Mouse (Mus musculus) kidney, adult 11 months (tissue): ENCODE results near the gene Tet3.
A peak's percentile ranks its signal among the peaks of the same experiment; 100 is the strongest.
"Not testable (repeated sequence)": the region's sequence is repeated elsewhere in the genome, so short reads cannot be mapped to it uniquely, and the experiment has no call there.

ENCODE experiments used
- DNase-seq: peaks from one replicate; pipeline ENCODE4 v3.0.0; 2022

Gene Tet3

GRCm38 (mm10) chr6:83363075-83363474 is 95.8 kb downstream of the Tet3 start:
- no peak for DNase-seq

- DNase-seq, result no peak
Observed at GRCm38 (mm10) chr6:83361523-83362248, 97.2 kb downstream of the Tet3 start.

GRCm38 (mm10) chr6:83357436-83357835 is 101.4 kb downstream of the Tet3 start:
- DNase-seq, result no peak

GRCm38 (mm10) chr6:83356569-83357138 is 102.2 kb downstream of the Tet3 start:
- peak; percentile 48 for DNase-seq

GRCm38 (mm10) chr6:83354856-83355781 is 103.8 kb downstream of the Tet3 start:
- DNase-seq, result peak; percentile 25

- DNase-seq, result no peak
Observed at GRCm38 (mm10) chr6:83352666-83353410, 106.0 kb downstream of the Tet3 start.

GRCm38 (mm10) chr6:83351490-83352160 is 107.3 kb downstream of the Tet3 start:
- DNase-seq, result no peak

GRCm38 (mm10) chr6:83350851-83351405 is 108.0 kb downstream of the Tet3 start:
- DNase-seq, result no peak

GRCm38 (mm10) chr6:83350172-83350571 is 108.7 kb downstream of the Tet3 start:
- no peak for DNase-seq

GRCm38 (mm10) chr6:83349274-83349958 is 109.5 kb downstream of the Tet3 start:
- peak; percentile 83 for DNase-seq

GRCm38 (mm10) chr6:83348873-83349272 is 110.0 kb downstream of the Tet3 start, which contains the start of gene Bola3:
Bola3 (plus strand) TSS chr6:83349147.
- no peak for DNase-seq

- no peak for DNase-seq
Observed at GRCm38 (mm10) chr6:83347916-83348315, 111.0 kb downstream of the Tet3 start.

- not testable (repeated sequence) for DNase-seq
Observed at GRCm38 (mm10) chr6:83345285-83345684, 113.6 kb downstream of the Tet3 start.

GRCm38 (mm10) chr6:83342957-83343356 is 115.9 kb downstream of the Tet3 start:
- no peak for DNase-seq

- no peak for DNase-seq
Observed at GRCm38 (mm10) chr6:83341387-83341786, 117.5 kb downstream of the Tet3 start.

GRCm38 (mm10) chr6:83327591-83328190 is 131.2 kb downstream of the Tet3 start:
- no peak for DNase-seq

- DNase-seq, result no peak
Observed at GRCm38 (mm10) chr6:83326761-83327160, 132.1 kb downstream of the Tet3 start.

GRCm38 (mm10) chr6:83326394-83326736 is 132.5 kb downstream of the Tet3 start:
- DNase-seq, result no peak

- DNase-seq, result peak; percentile 96
Observed at GRCm38 (mm10) chr6:83325525-83326393, 133.1 kb downstream of the Tet3 start, which contains the start of the genes Mthfd2 and Mob1a. Mthfd2 (minus strand) TSS chr6:83325908. Mob1a (plus strand) TSS chr6:83326016.
